Mouse (Mus musculus) midbrain, embryonic 16.5 days (tissue): Measurements from ENCODE around the gene Mid1. TPM values are rescaled to one million over a fixed set of nuclear protein-coding genes. Genes with fewer than 3 reads are reported as not detected.
"Not testable (repeated sequence)": the region's sequence is repeated elsewhere in the genome, so short reads cannot be mapped to it uniquely, and the experiment has no call there.

ENCODE experiments used
- ATAC-seq: fragments of 200-750 bp; cut with Nextera tagmentation; 2 replicates; pipeline ENCODE4 v1.8.0; 2017; ENCODE audit warnings: moderate TSS enrichment
- H3K27ac ChIP-seq: fragments of 300-500 bp; sonication (generic); 2 replicates; pipeline ENCODE4 v1.5.1; 2014; ENCODE audit warnings: mild to moderate bottlenecking, low read length, mixed read lengths
- H3K27me3 ChIP-seq: fragments of 300-500 bp; sonication (generic); 2 replicates; pipeline ENCODE4 v1.6.1; 2014; ENCODE audit warnings: low read depth, low read length, mixed read lengths; ENCODE audit not compliant: control insufficient read depth, insufficient read depth
- H3K36me3 ChIP-seq: fragments of 300-500 bp; sonication (generic); 2 replicates; pipeline ENCODE4 v1.6.1; 2014; ENCODE audit warnings: mild to moderate bottlenecking, low read length, moderate library complexity, mixed read lengths; ENCODE audit not compliant: control insufficient read depth, insufficient read depth
- H3K4me1 ChIP-seq: fragments of 300-500 bp; sonication (generic); 2 replicates; pipeline ENCODE4 v1.6.1; 2014; ENCODE audit warnings: mild to moderate bottlenecking, low read length, mixed read lengths; ENCODE audit not compliant: control insufficient read depth, insufficient read depth
- H3K4me2 ChIP-seq: fragments of 300-500 bp; sonication (generic); 2 replicates; pipeline ENCODE4 v1.6.1; 2014; ENCODE audit warnings: mild to moderate bottlenecking, low read length, mixed read lengths
- H3K4me3 ChIP-seq: fragments of 300-500 bp; sonication (generic); 2 replicates; pipeline ENCODE4 v1.5.1; 2014; ENCODE audit warnings: low read depth, mild to moderate bottlenecking, low read length, moderate library complexity, mixed read lengths
- H3K9ac ChIP-seq: fragments of 300-500 bp; sonication (generic); 2 replicates; pipeline ENCODE4 v1.6.1; 2014; ENCODE audit warnings: low read depth, low read length, mixed read lengths
- H3K9me3 ChIP-seq: fragments of 300-500 bp; sonication (generic); replicated peaks from 2 replicates; pipeline ENCODE4 v1.6.1; 2014; ENCODE audit warnings: mild to moderate bottlenecking, low read length, mixed read lengths; ENCODE audit not compliant: control insufficient read depth, poor library complexity, severe bottlenecking
- WGBS: fragments of 180-500 bp; shearing (Covaris S2); extraction: QIAGEN DNeasy Blood & Tissue Kit; methylation state at CpG from one replicate; pipeline ENCODE4 v1.1.7; 2014; 5-methylcytosine and 5-hydroxymethylcytosine counted together
- polyA plus RNA-seq: library from polyadenylated mRNA; unstranded; fragments of >200 nt; fragmentation: Nextera tagmentation; extraction: Ambion mirVana; gene quantifications from 2 replicates; pipeline ENCODE4 v1.2.1, GENCODE M21; 2015

Gene Mid1
- polyA plus RNA-seq, 1 experiment from 2014 or later: 4.9 TPM

- H3K9ac ChIP-seq, H3K4me3 ChIP-seq, H3K4me2 ChIP-seq, ATAC-seq, H3K27ac ChIP-seq, H3K4me1 ChIP-seq, H3K27me3 ChIP-seq: not testable (repeated sequence)
- Histone ChIP-seq H3K36me3 (peaks cover 15% of the 10 kb centered on the region), H3K9me3 (peaks cover 14% of the 10 kb centered on the region)
- 45% methylated on average over 15 of the region's 15 CpGs for WGBS
These were observed 336.9 kb downstream of the Mid1 start for GRCm38 (mm10) chrX:170021750-170022461.

Other genes starting within 250 kb of the Mid1 start
- not detected in 2 replicates for gene 4933400A11Rik, start 94.4 kb downstream of the Mid1 start, polyA plus RNA-seq